Mouse (Mus musculus): Measurements from ENCODE around the gene Rnf183. TPM values are rescaled to one million over a fixed set of nuclear protein-coding genes. Genes with fewer than 3 reads are reported as not detected.
A peak's percentile ranks its signal among the peaks of the same experiment; 100 is the strongest.
"Not testable (repeated sequence)": the region's sequence is repeated elsewhere in the genome, so short reads cannot be mapped to it uniquely, and the experiment has no call there.

Rnf183 gene
- 0.15 TPM in 1 of 2 replicates, not detected in the other for polyA plus RNA-seq (2015; fragmentation: Nextera tagmentation; extraction: Ambion mirVana)

DNA sequence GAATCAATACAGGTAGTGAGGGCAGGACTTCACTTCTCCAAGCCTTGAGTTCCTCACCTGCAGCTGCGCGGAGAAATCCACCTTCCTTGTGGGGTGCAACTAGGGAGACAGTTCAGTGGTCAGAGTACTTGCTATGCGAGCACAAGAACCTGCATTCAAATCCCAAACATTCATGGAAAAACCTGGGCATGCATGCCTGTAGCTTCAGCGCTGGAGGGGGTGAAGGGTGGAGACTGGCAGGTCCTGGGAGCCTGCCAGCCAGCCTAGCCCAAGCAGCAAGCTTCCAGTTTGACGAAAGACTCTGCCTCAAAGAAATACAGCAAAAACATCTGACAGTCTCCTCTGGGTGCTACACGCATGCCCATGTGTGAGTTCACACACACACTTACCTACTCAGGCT, at the start of gene Rnf183:
Rnf183 (minus strand) TSS at position 172 of the 400 bp plus-strand sequence.
- H3K27me3 ChIP-seq (replicated peaks; ENCODE audit: insufficient read depth, low read length) = no peaks in the 10 kb centered on the region
- no peak within 1 kb of the TSS for H3K9ac ChIP-seq (replicated peaks; ENCODE audit: low read depth)
- ATAC-seq = no peak
- no peaks in the 10 kb centered on the region for H3K9me3 ChIP-seq (ENCODE audit: low read length)
- no peak within 1 kb of the TSS for H3K4me3 ChIP-seq (ENCODE audit: low read depth, low read length)
- 79% methylated on average over 6 of the region's 6 CpGs for WGBS
- no peak within 1 kb of the TSS for H3K27ac ChIP-seq (ENCODE audit: low read length)
- TF ChIP-seq EP300 (IDR thresholded peaks at IDR 0.05) (no peak), CTCF (IDR thresholded peaks at IDR 0.05) (no peak)
- H3K36me3 ChIP-seq (ENCODE audit: insufficient read depth, low read length) = no peaks in the 10 kb centered on the region
- no peak for DNase-seq (ENCODE audit: low spot score)
- H3K4me1 ChIP-seq (ENCODE audit: insufficient read depth, low read depth, low read length) = no peaks in the 10 kb centered on the region
- no peak within 1 kb of the TSS for H3K4me2 ChIP-seq (replicated peaks; ENCODE audit: low read depth, low read length)

DNA sequence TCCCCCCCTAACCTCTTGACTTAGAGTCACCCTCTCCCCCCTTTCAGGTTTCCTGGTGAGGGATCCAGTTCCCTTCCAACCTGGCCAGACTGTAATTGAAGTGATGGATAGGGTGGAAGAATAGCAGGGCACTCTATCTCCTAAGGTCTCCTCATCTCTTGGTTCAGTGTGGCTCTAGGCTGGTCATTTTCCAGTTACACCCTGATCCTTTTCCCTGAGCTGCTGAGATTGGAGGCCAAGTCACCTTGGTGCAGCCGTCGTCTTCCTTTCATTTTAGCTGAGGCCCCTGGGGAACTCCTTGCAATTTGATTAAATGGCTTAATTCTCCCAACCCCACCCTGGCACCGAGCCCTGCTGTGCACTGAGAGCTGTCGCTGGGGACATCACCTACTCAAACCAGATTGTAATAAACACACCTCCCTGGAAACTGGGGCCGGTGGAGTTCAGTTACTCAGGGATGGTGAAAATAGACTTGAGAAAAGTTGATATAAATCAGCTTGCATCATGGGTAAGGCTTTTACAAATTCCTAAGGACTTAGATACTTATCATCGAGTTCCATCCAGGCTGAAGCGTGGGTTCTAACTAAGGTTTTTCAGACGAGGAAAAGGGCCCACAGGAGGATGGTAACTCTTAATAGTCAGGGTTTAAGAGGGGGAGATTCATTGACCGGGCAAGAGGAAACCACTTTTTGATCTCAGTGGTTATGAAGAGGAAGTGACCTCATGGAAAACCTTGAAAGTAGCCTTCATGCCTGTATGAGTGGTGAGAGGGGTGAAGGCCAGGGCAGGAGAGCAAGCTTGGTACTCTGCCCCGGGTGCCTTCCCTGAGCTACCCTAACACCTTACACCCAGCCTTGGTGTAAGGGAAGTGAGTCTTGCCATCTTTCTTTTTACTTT, 45.9 kb upstream of the Rnf183 start:
- no peak overlapping the region for H3K9ac ChIP-seq (replicated peaks; ENCODE audit: low read depth)
- ATAC-seq (no peak), DNase-seq (ENCODE audit: low spot score) (peak; percentile 55)
- peak overlapping the region; percentile 51 for H3K4me3 ChIP-seq (ENCODE audit: low read depth, low read length)
- no peak for TF ChIP-seq CTCF (IDR thresholded peaks at IDR 0.05)
- TF ChIP-seq EP300 (IDR thresholded peaks at IDR 0.05) = no peak
- no peaks in the 10 kb centered on the region for H3K36me3 ChIP-seq (ENCODE audit: insufficient read depth, low read length)
- WGBS = 20% methylated on average over 10 of the region's 10 CpGs
- H3K4me1 ChIP-seq (ENCODE audit: insufficient read depth, low read depth, low read length) = peaks cover 6% of the 10 kb centered on the region; the same call in 1 of the 2 replicates
- H3K27ac ChIP-seq (ENCODE audit: low read length) = peak overlapping the region; percentile 6; the same call in 1 of the 2 replicates
- H3K4me2 ChIP-seq (replicated peaks; ENCODE audit: low read depth, low read length) = peak overlapping the region; percentile 76
- no peaks in the 10 kb centered on the region for H3K27me3 ChIP-seq (replicated peaks; ENCODE audit: insufficient read depth, low read length)
- no peaks in the 10 kb centered on the region for H3K9me3 ChIP-seq (ENCODE audit: low read length)

DNA sequence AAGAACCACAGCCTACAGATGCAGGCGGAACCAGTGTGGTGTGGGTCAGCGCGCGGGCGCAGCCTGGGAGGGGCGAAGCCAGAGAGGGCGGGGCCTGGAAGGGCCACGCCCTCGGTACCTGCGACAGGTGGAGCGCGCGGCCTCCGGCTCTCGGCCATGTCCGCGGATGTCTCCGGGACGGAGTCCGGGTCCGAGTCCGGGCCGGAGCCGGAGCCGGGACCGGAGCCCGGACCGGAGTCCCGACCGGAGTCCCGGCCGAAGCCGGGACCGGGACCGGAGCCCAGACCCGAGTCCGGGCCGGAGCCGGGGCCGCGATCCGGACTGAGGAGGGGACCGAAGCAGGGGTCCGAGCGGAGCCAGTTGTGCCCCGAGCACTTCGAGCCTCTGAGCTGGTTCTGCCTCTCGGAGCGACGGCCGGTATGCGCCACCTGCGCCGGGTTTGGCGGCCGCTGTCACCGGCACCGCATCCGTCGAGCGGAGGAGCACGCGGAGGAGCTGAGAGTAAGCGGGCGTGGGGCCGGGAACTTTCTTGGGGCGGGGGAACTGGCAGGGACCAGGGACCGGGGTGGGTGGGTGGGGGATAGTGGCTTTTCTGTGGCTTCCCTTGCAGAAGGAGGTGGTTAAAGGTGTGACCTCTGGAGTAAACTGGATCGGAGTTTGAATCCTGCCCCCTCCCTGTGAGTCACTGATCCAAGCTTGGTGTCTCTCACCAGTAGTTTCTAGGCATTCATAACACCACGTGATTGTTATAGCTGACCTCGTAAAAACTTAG, 45.1 kb upstream of the Rnf183 start, which contains the start of gene Bspry:
Bspry (plus strand) TSS at position 117 of the 772 bp plus-strand sequence.
- no peak for TF ChIP-seq EP300 (IDR thresholded peaks at IDR 0.05)
- TF ChIP-seq CTCF (IDR thresholded peaks at IDR 0.05) = no peak
- peak; percentile 80 for DNase-seq (ENCODE audit: low spot score)
- H3K4me2 ChIP-seq (replicated peaks; ENCODE audit: low read depth, low read length) = peak within 1 kb of the TSS; percentile 76
- WGBS = 2% methylated on average over 65 of the region's 71 CpGs
- peak within 1 kb of the TSS; percentile 80 for H3K27ac ChIP-seq (ENCODE audit: low read length)
- H3K27me3 ChIP-seq (replicated peaks; ENCODE audit: insufficient read depth, low read length) = no peaks in the 10 kb centered on the region
- no peaks in the 10 kb centered on the region for H3K9me3 ChIP-seq (ENCODE audit: low read length)
- peaks cover 1% of the 10 kb centered on the region; the same call in 1 of the 2 replicates for H3K4me1 ChIP-seq (ENCODE audit: insufficient read depth, low read depth, low read length)
- H3K9ac ChIP-seq (replicated peaks; ENCODE audit: low read depth) = peak within 1 kb of the TSS; percentile 48
- H3K4me3 ChIP-seq (ENCODE audit: low read depth, low read length) = peak within 1 kb of the TSS; percentile 51
- H3K36me3 ChIP-seq (ENCODE audit: insufficient read depth, low read length) = no peaks in the 10 kb centered on the region
- peak; percentile 87 for ATAC-seq

DNA sequence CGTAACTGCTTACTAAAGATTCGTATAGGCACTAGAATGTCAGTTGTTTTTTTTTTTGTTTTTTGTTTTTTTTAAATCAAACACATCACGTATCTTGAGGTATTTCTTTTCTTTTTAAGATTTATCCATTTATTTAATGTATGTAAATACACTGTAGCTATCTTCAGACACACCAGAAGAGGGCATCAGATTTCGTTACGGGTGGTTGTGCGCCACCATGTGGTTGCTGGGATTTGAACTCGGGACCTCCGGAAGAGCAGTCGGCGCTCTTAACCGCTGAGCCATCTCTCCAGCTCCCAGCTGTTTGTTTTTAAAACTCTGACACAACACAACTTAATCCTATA, 44.5 kb upstream of the Rnf183 start:
- H3K27me3 ChIP-seq (replicated peaks; ENCODE audit: insufficient read depth, low read length) = not testable (repeated sequence)

DNA sequence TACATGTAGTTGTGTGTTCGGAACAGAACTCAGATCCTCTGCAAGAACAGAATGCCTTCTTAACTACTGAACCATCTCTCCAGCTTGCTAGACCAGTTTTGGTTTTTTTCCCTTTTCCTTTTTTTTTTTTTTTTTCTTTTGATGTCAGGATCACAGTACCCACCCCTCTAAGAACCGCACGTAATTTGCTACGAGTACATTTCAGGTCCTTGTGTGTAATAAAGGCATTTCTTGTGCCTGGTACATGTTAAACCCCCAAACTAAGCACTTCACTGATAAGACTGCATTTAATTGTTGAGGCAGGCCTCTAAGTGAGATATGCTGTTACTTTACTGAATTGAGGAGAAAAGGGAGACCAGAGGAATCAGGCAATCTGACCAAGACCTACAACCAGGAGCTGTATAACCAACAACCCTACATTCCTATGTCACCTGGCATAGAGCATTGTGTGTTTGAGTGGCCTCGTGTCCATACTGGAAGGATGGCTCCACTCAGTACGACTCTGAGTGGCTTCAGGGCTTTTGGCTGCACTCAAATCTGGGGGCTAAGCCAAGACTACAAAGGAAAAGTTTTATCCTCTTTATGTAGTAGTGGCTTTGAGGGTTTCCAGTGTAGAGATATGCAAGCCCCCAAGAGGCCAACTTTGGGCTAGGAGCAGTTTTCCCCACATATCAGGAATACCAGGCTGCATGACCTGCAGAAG, 42.6 kb upstream of the Rnf183 start:
- Histone ChIP-seq H3K4me3 (ENCODE audit: low read depth, low read length) (no peak overlapping the region), H3K27me3 (replicated peaks; ENCODE audit: insufficient read depth, low read length) (no peaks in the 10 kb centered on the region), H3K27ac (ENCODE audit: low read length) (peak overlapping the region; percentile 47), H3K4me2 (replicated peaks; ENCODE audit: low read depth, low read length) (no peak overlapping the region), H3K4me1 (ENCODE audit: insufficient read depth, low read depth, low read length) (no peaks in the 10 kb centered on the region; the same call in 1 of the 2 replicates), H3K36me3 (ENCODE audit: insufficient read depth, low read length) (no peaks in the 10 kb centered on the region), H3K9ac (replicated peaks; ENCODE audit: low read depth) (no peak overlapping the region), H3K9me3 (ENCODE audit: low read length) (no peaks in the 10 kb centered on the region)
- WGBS = 54% methylated on average over 6 of the region's 6 CpGs
- DNase-seq (ENCODE audit: low spot score) = peak; percentile 63
- TF ChIP-seq CTCF (IDR thresholded peaks at IDR 0.05) (no peak), EP300 (IDR thresholded peaks at IDR 0.05) (peak; percentile 16; the same call in 1 of the 2 replicates)
- peak; percentile 66 for ATAC-seq

More for the DNA sequence above, 44.5 kb upstream of the Rnf183 start:
- Histone ChIP-seq H3K4me2 (replicated peaks; ENCODE audit: low read depth, low read length) (peak overlapping the region; percentile 76), H3K4me3 (ENCODE audit: low read depth, low read length) (peak overlapping the region; percentile 51), H3K27ac (ENCODE audit: low read length) (0 out of 2 replicates have a peak overlapping the region, but pooled peaks have one; percentile 80)
- 14% methylated on average over 11 of the region's 11 CpGs for WGBS
- not testable (repeated sequence) for H3K36me3 ChIP-seq (ENCODE audit: insufficient read depth, low read length); H3K9me3 ChIP-seq (ENCODE audit: low read length); DNase-seq (ENCODE audit: low spot score); ATAC-seq; H3K4me1 ChIP-seq (ENCODE audit: insufficient read depth, low read depth, low read length); H3K9ac ChIP-seq (replicated peaks; ENCODE audit: low read depth)
- TF ChIP-seq CTCF (IDR thresholded peaks at IDR 0.05) = peak; percentile 69
